Mouse (Mus musculus): ENCODE measurements at regions not wholly inside any gene's neighbourhood (a gene's known extent, or its start where the extent isn't known, plus 50 kb on each side); places are given as distances from the start of the nearest gene placed in this dataset.

GRCm38 (mm10) chr8:34756916-34757315 lies 645.4 kb upstream of the Gm10131 start:
- no peak for DNase-seq (ENCODE audit: low spot score)

- no peak for DNase-seq (ENCODE audit: low spot score)
Measured at GRCm38 (mm10) chr8:34756171-34756570, 644.6 kb upstream of the Gm10131 start.

- no peak for DNase-seq (ENCODE audit: low spot score)
Measured at GRCm38 (mm10) chr8:34755480-34755879, 643.9 kb upstream of the Gm10131 start.

GRCm38 (mm10) chr8:34753046-34753445 lies 641.5 kb upstream of the Gm10131 start:
- DNase-seq (ENCODE audit: low spot score) = no peak

- DNase-seq (ENCODE audit: low spot score) = no peak
Measured at GRCm38 (mm10) chr8:34748521-34748920, 637.0 kb upstream of the Gm10131 start.

GRCm38 (mm10) chr8:34745706-34746105 lies 634.2 kb upstream of the Gm10131 start:
- no peak for DNase-seq (ENCODE audit: low spot score)

GRCm38 (mm10) chr8:34744682-34745081 lies 633.1 kb upstream of the Gm10131 start:
- no peak for DNase-seq (ENCODE audit: low spot score)

GRCm38 (mm10) chr8:34744179-34744578 lies 632.6 kb upstream of the Gm10131 start:
- no peak for DNase-seq (ENCODE audit: low spot score)

GRCm38 (mm10) chr8:34743137-34743536 lies 631.6 kb upstream of the Gm10131 start:
- no peak for DNase-seq (ENCODE audit: low spot score)

GRCm38 (mm10) chr8:34740836-34741235 lies 629.3 kb upstream of the Gm10131 start:
- no peak for DNase-seq (ENCODE audit: low spot score)

- no peak for DNase-seq (ENCODE audit: low spot score)
Measured at GRCm38 (mm10) chr8:34739836-34740804, 628.6 kb upstream of the Gm10131 start.

GRCm38 (mm10) chr8:34736214-34736613 lies 624.7 kb upstream of the Gm10131 start:
- no peak for DNase-seq (ENCODE audit: low spot score)

GRCm38 (mm10) chr8:34735006-34735405 lies 623.5 kb upstream of the Gm10131 start:
- no peak for DNase-seq (ENCODE audit: low spot score)

GRCm38 (mm10) chr8:34732808-34733207 lies 621.3 kb upstream of the Gm10131 start:
- no peak for DNase-seq (ENCODE audit: low spot score)

GRCm38 (mm10) chr8:34732362-34732761 lies 620.8 kb upstream of the Gm10131 start:
- no peak for DNase-seq (ENCODE audit: low spot score)

- DNase-seq (ENCODE audit: low spot score) = no peak
Measured at GRCm38 (mm10) chr8:34731096-34731999, 619.8 kb upstream of the Gm10131 start.

GRCm38 (mm10) chr8:34729585-34729984 lies 618.0 kb upstream of the Gm10131 start:
- no peak for DNase-seq (ENCODE audit: low spot score)

- DNase-seq (ENCODE audit: low spot score) = no peak
Measured at GRCm38 (mm10) chr8:34727699-34728098, 616.2 kb upstream of the Gm10131 start.

GRCm38 (mm10) chr8:34726145-34726767 lies 614.7 kb upstream of the Gm10131 start:
- no peak for DNase-seq (ENCODE audit: low spot score)

- no peak for DNase-seq (ENCODE audit: low spot score)
Measured at GRCm38 (mm10) chr8:34725546-34725945, 614.0 kb upstream of the Gm10131 start.

GRCm38 (mm10) chr8:34709911-34710733 lies 598.6 kb upstream of the Gm10131 start:
- no peak for DNase-seq (ENCODE audit: low spot score)
